Mouse (Mus musculus) small intestine, adult 2 months (tissue): ENCODE data around the gene St7.

Experiments
- CTCF ChIP-seq: fragments of 200-500 bp; IDR thresholded peaks from 2 replicates; pipeline ENCODE4 v1.5.1; 2012; ENCODE audit warnings: low read depth, mild to moderate bottlenecking, control low read depth, inconsistent platforms, low read length, moderate library complexity, mixed read lengths; ENCODE audit not compliant: insufficient replicate concordance, insufficient read length; ENCODE audit errors: extremely low read depth
- POLR2A ChIP-seq: fragments of 200-500 bp; IDR thresholded peaks from 2 replicates; pipeline ENCODE4 v1.6.1; 2012; ENCODE audit warnings: low read depth, mild to moderate bottlenecking, control low read depth, inconsistent platforms, low read length, moderate library complexity

DNA sequence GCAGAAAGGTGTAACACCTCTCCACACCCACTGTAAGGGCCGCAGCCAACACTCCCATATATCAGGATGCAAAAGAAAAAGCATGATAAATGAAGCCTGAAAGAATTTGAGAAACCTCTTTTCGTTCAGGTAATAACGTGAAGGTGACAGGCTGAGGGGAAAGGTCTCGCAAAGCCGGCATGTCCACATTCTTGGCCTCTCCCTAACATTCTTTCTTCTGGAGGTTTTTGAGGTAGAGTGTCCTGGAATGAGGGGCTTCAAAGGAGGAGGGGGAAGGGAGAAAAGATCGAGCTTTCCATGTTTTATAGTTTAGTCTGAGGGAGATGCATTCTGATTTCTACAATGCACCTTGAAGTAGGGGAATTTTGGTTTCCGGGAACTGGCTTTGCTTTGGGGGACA lies at the start of gene St7:
- no peak for TF ChIP-seq CTCF
- TF ChIP-seq POLR2A: no peak
